Mouse (Mus musculus) limb, embryonic 14.5 days (tissue): Measurements from ENCODE around the gene Mcpt8. TPM values are rescaled to one million over a fixed set of nuclear protein-coding genes. Genes with fewer than 3 reads are reported as not detected.
"Not testable (repeated sequence)": the region's sequence is repeated elsewhere in the genome, so short reads cannot be mapped to it uniquely, and the experiment has no call there.

Experiments
- ATAC-seq: fragments of 200-750 bp; cut with Nextera tagmentation; 2 replicates; pipeline ENCODE4 v1.8.0; 2017; ENCODE audit warnings: low read depth, moderate number of reproducible peaks, moderate TSS enrichment; ENCODE audit not compliant: low FRiP score
- DNase-seq: peaks from one replicate; pipeline ENCODE4 v3.0.0-alpha.2; 2015; ENCODE audit warnings: low spot score
- H3K27ac ChIP-seq: fragments of 300-500 bp; sonication (generic); replicated peaks from 2 replicates; pipeline ENCODE4 v1.5.1; 2014; ENCODE audit warnings: low read depth, mild to moderate bottlenecking, low read length, moderate library complexity, mixed read lengths
- H3K27me3 ChIP-seq: fragments of 300-500 bp; sonication (generic); 2 replicates; pipeline ENCODE4 v1.6.1; 2014; ENCODE audit warnings: low read length, mixed read lengths; ENCODE audit not compliant: control insufficient read depth, insufficient read depth
- H3K36me3 ChIP-seq: fragments of 300-500 bp; sonication (generic); 2 replicates; pipeline ENCODE4 v1.6.1; 2014; ENCODE audit warnings: mild to moderate bottlenecking, low read length, moderate library complexity, mixed read lengths; ENCODE audit not compliant: control insufficient read depth, insufficient read depth
- H3K4me1 ChIP-seq: fragments of 300-500 bp; sonication (generic); 2 replicates; pipeline ENCODE4 v1.6.1; 2014; ENCODE audit warnings: antibody characterized with exemption, low read length, mixed read lengths; ENCODE audit not compliant: control insufficient read depth, insufficient read depth
- H3K4me2 ChIP-seq: fragments of 300-500 bp; sonication (generic); replicated peaks from 2 replicates; pipeline ENCODE4 v1.6.1; 2014; ENCODE audit warnings: low read depth, mild to moderate bottlenecking, low read length, moderate library complexity; ENCODE audit not compliant: severe bottlenecking
- H3K4me3 ChIP-seq: fragments of 300-500 bp; sonication (generic); replicated peaks from 2 replicates; pipeline ENCODE4 v1.5.1; 2014; ENCODE audit warnings: low read length
- H3K9ac ChIP-seq: fragments of 300-500 bp; sonication (generic); 2 replicates; pipeline ENCODE4 v1.6.1; 2014; ENCODE audit warnings: mild to moderate bottlenecking, low read depth, low read length, moderate library complexity; ENCODE audit not compliant: severe bottlenecking
- H3K9me3 ChIP-seq: fragments of 300-500 bp; sonication (generic); 2 replicates; pipeline ENCODE4 v1.6.1; 2016; ENCODE audit warnings: low read length; ENCODE audit not compliant: control insufficient read depth
- POLR2A ChIP-seq: fragments of 200-500 bp; IDR thresholded peaks from 2 replicates; pipeline ENCODE4 v1.8.0; 2012; ENCODE audit warnings: inconsistent platforms, mild to moderate bottlenecking, moderate library complexity, borderline replicate concordance; ENCODE audit not compliant: insufficient read depth, insufficient read length; ENCODE audit errors: extremely low read depth
- WGBS: fragments of 180-500 bp; shearing (Covaris S2); extraction: QIAGEN DNeasy Blood & Tissue Kit; methylation state at CpG from one replicate; pipeline ENCODE4 v1.1.7; 2014; 5-methylcytosine and 5-hydroxymethylcytosine counted together
- polyA plus RNA-seq, 2 experiments: library from polyadenylated mRNA; depleted of rRNA in 1 of 2; stranded (reverse) in 1 of 2; unstranded in 1 of 2; fragments of >200 nt; fragmentation: Nextera tagmentation in 1 of 2; extraction: Ambion mirVana in 1 of 2; gene quantifications; 2 replicates each; pipeline versions ENCODE4 v1.2.1 to v1.2.3; 2012 to 2014

The Mcpt8 gene
- 0.78 and 1.5 TPM in 2 replicates for polyA plus RNA-seq (2012; rRNA removed)
- 1.8 and 3.1 TPM in 2 replicates for polyA plus RNA-seq (2014; fragmentation: Nextera tagmentation; extraction: Ambion mirVana)

DNA sequence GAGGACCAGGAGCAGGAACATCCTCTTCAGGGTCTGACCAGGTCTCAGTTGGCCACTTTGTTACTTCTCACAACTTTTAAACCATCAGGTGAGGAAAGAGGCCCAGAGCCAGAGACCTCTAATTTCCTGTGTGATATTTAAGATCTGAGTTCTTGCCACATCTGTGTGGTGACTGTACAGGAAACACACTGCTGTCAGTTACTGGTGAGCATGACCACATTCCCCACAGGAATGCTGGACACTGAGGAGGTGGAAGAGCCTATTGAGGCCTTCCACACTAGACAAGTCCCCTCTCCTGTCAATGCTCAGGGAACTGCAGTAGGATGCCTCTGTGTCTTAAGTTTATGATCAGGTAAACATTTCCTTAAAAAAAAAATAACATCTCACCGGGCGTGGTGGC is at the start of gene Mcpt8:
Mcpt8 (minus strand) TSS at position 107 of the 400 bp plus-strand sequence.
- DNase-seq (no peak), ATAC-seq (no peak)
- H3K36me3 ChIP-seq = no peaks in the 10 kb centered on the region
- no peak within 1 kb of the TSS for H3K27ac ChIP-seq
- no peaks in the 10 kb centered on the region for H3K9me3 ChIP-seq
- no peak within 1 kb of the TSS for H3K4me2 ChIP-seq
- TF ChIP-seq POLR2A = no peak
- WGBS = 89% methylated on average over 2 of the region's 2 CpGs
- no peaks in the 10 kb centered on the region for H3K4me1 ChIP-seq
- H3K4me3 ChIP-seq = no peak within 1 kb of the TSS
- H3K9ac ChIP-seq = no peak within 1 kb of the TSS
- H3K27me3 ChIP-seq = no peaks in the 10 kb centered on the region

GRCm38 (mm10) chr14:56133675-56134074 is 48.6 kb upstream of the Mcpt8 start:
- H3K9ac ChIP-seq, H3K36me3 ChIP-seq, H3K4me1 ChIP-seq, DNase-seq, H3K27ac ChIP-seq, ATAC-seq, H3K27me3 ChIP-seq, H3K4me2 ChIP-seq, H3K9me3 ChIP-seq, H3K4me3 ChIP-seq: not testable (repeated sequence)
- WGBS = 83% methylated on average over 1 of the region's 1 CpGs

DNA sequence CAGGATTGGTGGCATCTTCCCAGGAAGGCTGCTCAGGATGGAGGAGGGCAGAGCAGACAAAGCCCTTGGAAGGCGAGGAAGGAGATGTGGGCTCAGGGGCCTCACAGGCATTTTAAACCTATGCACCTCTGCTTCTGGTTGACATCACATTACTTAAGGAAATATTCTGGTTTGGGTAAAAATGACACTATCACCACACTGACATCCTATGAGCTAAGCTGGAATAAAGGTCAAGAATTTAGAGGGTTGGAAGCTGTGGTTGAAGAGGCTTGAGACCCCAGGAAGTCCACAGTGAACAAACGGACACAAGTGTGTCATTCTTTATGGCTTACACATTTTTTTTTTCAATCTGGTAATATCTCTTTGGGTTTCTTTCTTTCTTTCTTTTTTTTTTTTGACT is 47.4 kb upstream of the Mcpt8 start, which contains the start of gene Gzmd:
Gzmd (minus strand) TSS at position 101 of the 400 bp plus-strand sequence.
- H3K4me3 ChIP-seq, ATAC-seq: not testable (repeated sequence)
- 80% methylated on average over 2 of the region's 2 CpGs for WGBS

GRCm38 (mm10) chr14:56128341-56128740 is 43.3 kb upstream of the Mcpt8 start:
- Histone ChIP-seq H3K27me3 (no peaks in the 10 kb centered on the region), H3K27ac (no peak overlapping the region), H3K4me1 (no peaks in the 10 kb centered on the region), H3K9ac (no peak overlapping the region), H3K4me2 (no peak overlapping the region), H3K4me3 (no peak overlapping the region), H3K9me3 (no peaks in the 10 kb centered on the region), H3K36me3 (no peaks in the 10 kb centered on the region)
- TF ChIP-seq POLR2A = no peak
- DNase-seq (no peak), ATAC-seq (no peak)
- WGBS = 44% methylated on average over 3 of the region's 3 CpGs

More for the DNA sequence above, 47.4 kb upstream of the Mcpt8 start, which contains the start of gene Gzmd:
- H3K9ac ChIP-seq, H3K4me1 ChIP-seq, H3K36me3 ChIP-seq, H3K9me3 ChIP-seq, DNase-seq, H3K27ac ChIP-seq, H3K4me2 ChIP-seq, H3K27me3 ChIP-seq: not testable (repeated sequence)

GRCm38 (mm10) chr14:56123516-56123915 is 38.4 kb upstream of the Mcpt8 start:
- Histone ChIP-seq H3K4me1 (no peaks in the 10 kb centered on the region), H3K27me3 (no peaks in the 10 kb centered on the region), H3K4me2 (no peak overlapping the region), H3K36me3 (no peaks in the 10 kb centered on the region), H3K9ac (no peak overlapping the region), H3K27ac (no peak overlapping the region), H3K4me3 (no peak overlapping the region), H3K9me3 (no peaks in the 10 kb centered on the region)
- WGBS = 85% methylated on average over 3 of the region's 3 CpGs
- no peak for ATAC-seq
- no peak for DNase-seq
- no peak for TF ChIP-seq POLR2A

DNA sequence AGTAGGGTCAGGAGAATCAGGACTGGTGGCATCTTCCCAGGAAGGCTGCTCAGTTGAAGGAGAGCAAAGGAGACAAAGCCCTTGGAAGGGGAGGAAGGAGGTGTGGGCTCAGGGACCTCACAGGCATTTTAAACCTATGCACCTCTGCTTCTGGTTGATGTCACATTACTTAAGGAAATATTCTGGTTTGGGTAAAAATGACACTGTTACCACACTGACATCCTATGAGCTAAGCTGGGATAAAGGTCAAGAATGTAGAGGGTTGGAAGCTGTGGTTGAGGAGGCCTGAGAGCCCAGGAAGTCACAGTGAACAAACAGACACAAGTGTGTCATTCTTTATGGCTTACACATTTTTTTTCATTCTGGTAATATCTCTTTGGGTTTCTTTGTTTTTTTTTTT is 35.5 kb upstream of the Mcpt8 start, which contains the start of gene Gzme:
Gzme (minus strand) TSS at position 101 of the 400 bp plus-strand sequence.
- no peak within 1 kb of the TSS for H3K9ac ChIP-seq
- no peak within 1 kb of the TSS for H3K4me3 ChIP-seq
- H3K4me1 ChIP-seq = no peaks in the 10 kb centered on the region
- no peaks in the 10 kb centered on the region for H3K36me3 ChIP-seq
- no peaks in the 10 kb centered on the region for H3K27me3 ChIP-seq
- no peak within 1 kb of the TSS for H3K27ac ChIP-seq
- ATAC-seq (no peak), DNase-seq (no peak)
- no peak for TF ChIP-seq POLR2A
- H3K9me3 ChIP-seq = no peaks in the 10 kb centered on the region
- H3K4me2 ChIP-seq = no peak within 1 kb of the TSS

DNA sequence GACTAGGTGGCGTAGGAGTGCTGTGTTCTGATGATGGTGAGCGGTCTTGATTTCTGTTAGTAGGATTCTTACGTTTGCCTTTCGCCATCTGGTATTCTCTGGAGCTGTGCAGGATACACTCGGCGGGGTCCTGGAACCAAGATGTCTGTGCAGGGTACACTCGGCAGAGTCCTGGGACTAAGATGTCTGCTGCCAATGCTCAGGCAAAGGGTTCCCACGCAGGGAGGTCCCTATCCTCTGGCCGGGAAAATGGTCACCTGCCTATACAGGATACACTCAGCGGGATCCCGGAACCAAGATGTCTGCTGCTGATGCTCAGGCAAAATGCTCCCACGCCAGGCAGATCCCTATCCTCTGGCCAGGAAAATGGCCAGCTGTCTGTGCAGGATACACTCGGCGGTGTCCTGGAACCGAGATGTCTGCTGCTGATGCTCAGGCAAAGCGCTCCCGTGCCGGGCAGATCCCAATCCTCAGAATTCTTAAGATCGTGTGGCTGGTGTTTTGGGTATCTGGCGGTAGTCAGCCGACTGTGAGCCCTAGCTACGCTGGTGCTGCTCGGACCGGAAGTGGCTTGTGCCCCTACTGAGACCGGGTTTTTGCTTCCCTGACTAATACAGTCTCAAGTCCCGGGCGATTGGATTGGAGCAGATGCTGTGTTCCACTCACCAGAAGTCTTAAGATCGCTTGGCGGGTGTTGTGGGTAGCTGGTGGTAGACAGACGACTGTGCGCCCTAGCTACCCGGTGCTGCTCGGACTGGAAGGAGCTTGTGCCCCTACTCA is 30.6 kb upstream of the Mcpt8 start:
- H3K4me1 ChIP-seq, DNase-seq, H3K27me3 ChIP-seq, H3K36me3 ChIP-seq, H3K4me3 ChIP-seq, H3K9ac ChIP-seq, H3K4me2 ChIP-seq, ATAC-seq, H3K27ac ChIP-seq, H3K9me3 ChIP-seq: not testable (repeated sequence)
- 92% methylated on average over 33 of the region's 33 CpGs for WGBS
